Mouse (Mus musculus) liver, embryonic 16.5 days (tissue): ENCODE measurements around the gene Gatad1. TPM values are rescaled to one million over a fixed set of nuclear protein-coding genes. Genes with fewer than 3 reads are reported as not detected.
"Not testable (repeated sequence)": the region's sequence is repeated elsewhere in the genome, so short reads cannot be mapped to it uniquely, and the experiment has no call there.

Experiments
- ATAC-seq: fragments of 200-750 bp; cut with Nextera tagmentation; 2 replicates; pipeline ENCODE4 v1.8.0; 2017; ENCODE audit warnings: low read depth, mild to moderate bottlenecking, moderate number of reproducible peaks, moderate library complexity
- H3K27ac ChIP-seq: fragments of 300-500 bp; sonication (generic); 2 replicates; pipeline ENCODE4 v1.5.1; 2014; ENCODE audit warnings: mild to moderate bottlenecking, low read length
- H3K27me3 ChIP-seq: fragments of 300-500 bp; sonication (generic); 2 replicates; pipeline ENCODE4 v1.6.1; 2014; ENCODE audit warnings: low read depth, low read length, mixed read lengths; ENCODE audit not compliant: control insufficient read depth, insufficient read depth
- H3K36me3 ChIP-seq: fragments of 300-500 bp; sonication (generic); 2 replicates; pipeline ENCODE4 v1.6.1; 2014; ENCODE audit warnings: mild to moderate bottlenecking; ENCODE audit not compliant: control insufficient read depth, insufficient read depth
- H3K4me1 ChIP-seq: fragments of 300-500 bp; sonication (generic); 2 replicates; pipeline ENCODE4 v1.6.1; 2014; ENCODE audit warnings: low read depth, low read length, mixed read lengths; ENCODE audit not compliant: control insufficient read depth
- H3K4me2 ChIP-seq: fragments of 300-500 bp; sonication (generic); 2 replicates; pipeline ENCODE4 v1.6.1; 2014; ENCODE audit warnings: low read depth, low read length, mixed read lengths
- H3K4me3 ChIP-seq: fragments of 300-500 bp; sonication (generic); 2 replicates; pipeline ENCODE4 v1.5.1; 2014; ENCODE audit warnings: low read depth, mild to moderate bottlenecking, low read length
- H3K9ac ChIP-seq: fragments of 300-500 bp; sonication (generic); 2 replicates; pipeline ENCODE4 v1.6.1; 2014; ENCODE audit warnings: low read depth, low read length
- H3K9me3 ChIP-seq: fragments of 300-500 bp; sonication (generic); replicated peaks from 2 replicates; pipeline ENCODE4 v1.6.1; 2016; ENCODE audit warnings: low read length; ENCODE audit not compliant: control insufficient read depth
- WGBS: fragments of 180-500 bp; shearing (Covaris S2); extraction: QIAGEN DNeasy Blood & Tissue Kit; methylation state at CpG from one replicate; pipeline ENCODE4 v1.1.7; 2014; ENCODE audit not compliant: insufficient replicate concordance; 5-methylcytosine and 5-hydroxymethylcytosine counted together
- polyA plus RNA-seq: library from polyadenylated mRNA; unstranded; fragments of >200 nt; fragmentation: Nextera tagmentation; extraction: Ambion mirVana; gene quantifications from 2 replicates; pipeline ENCODE4 v1.2.1, GENCODE M21; 2015

Gatad1 gene
- polyA plus RNA-seq, 1 experiment from 2014 or later = 18.7 TPM

- Histone ChIP-seq H3K27me3 (no peaks in the 10 kb centered on the region), H3K36me3 (no peaks in the 10 kb centered on the region), H3K4me2 (no peak overlapping the region), H3K9me3 (no peaks in the 10 kb centered on the region), H3K4me3 (no peak overlapping the region), H3K4me1 (peaks cover 2% of the 10 kb centered on the region; the same call in 1 of the 2 replicates), H3K9ac (no peak overlapping the region), H3K27ac (no peak overlapping the region)
- no peak for ATAC-seq
- WGBS = 53% methylated on average over 12 of the region's 12 CpGs
Measured at GRCm38 (mm10) chr5:3666585-3666984, 9.6 kb upstream of the Gatad1 start.

- H3K36me3 ChIP-seq = no peaks in the 10 kb centered on the region
- H3K9me3 ChIP-seq = no peaks in the 10 kb centered on the region
- 79% methylated on average over 2 of the region's 2 CpGs for WGBS
- no peaks in the 10 kb centered on the region for H3K27me3 ChIP-seq
- no peak overlapping the region for H3K27ac ChIP-seq
- H3K4me3 ChIP-seq = no peak overlapping the region
- no peak overlapping the region for H3K9ac ChIP-seq
- no peak for ATAC-seq
- no peak overlapping the region for H3K4me2 ChIP-seq
- peaks cover 2% of the 10 kb centered on the region; the same call in 1 of the 2 replicates for H3K4me1 ChIP-seq
Measured at GRCm38 (mm10) chr5:3665225-3665624, 8.2 kb upstream of the Gatad1 start.

DNA sequence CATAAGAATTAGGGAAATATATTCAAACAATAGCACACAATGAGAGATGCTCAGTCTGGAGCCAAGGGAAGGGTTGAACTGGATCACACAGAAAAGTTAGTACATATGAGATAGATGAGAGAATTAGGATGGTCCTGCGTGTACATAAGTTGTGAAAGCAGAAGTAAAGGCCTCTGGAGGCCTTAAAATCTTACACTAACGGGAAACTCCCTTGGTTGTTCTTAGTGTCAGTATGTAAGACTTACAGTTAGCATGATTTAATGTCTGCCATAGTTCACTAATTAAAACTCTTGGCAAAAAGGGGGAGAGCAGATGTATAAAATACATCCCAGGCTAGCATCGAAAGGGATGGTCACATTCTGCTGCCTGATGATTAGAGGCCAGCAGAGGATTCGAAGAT lies 3.2 kb downstream of the Gatad1 start:
- Histone ChIP-seq H3K9me3 (no peaks in the 10 kb centered on the region), H3K4me3 (no peak overlapping the region), H3K27ac (no peak overlapping the region), H3K4me1 (no peaks in the 10 kb centered on the region; the same call in 1 of the 2 replicates), H3K27me3 (no peaks in the 10 kb centered on the region), H3K36me3 (no peaks in the 10 kb centered on the region), H3K9ac (no peak overlapping the region), H3K4me2 (no peak overlapping the region)
- 74% methylated on average over 4 of the region's 4 CpGs for WGBS
- no peak for ATAC-seq

GRCm38 (mm10) chr5:3652903-3653575 lies 3.9 kb downstream of the Gatad1 start:
- WGBS = 81% methylated on average over 14 of the region's 25 CpGs
- H3K9me3 ChIP-seq = not testable (repeated sequence)

DNA sequence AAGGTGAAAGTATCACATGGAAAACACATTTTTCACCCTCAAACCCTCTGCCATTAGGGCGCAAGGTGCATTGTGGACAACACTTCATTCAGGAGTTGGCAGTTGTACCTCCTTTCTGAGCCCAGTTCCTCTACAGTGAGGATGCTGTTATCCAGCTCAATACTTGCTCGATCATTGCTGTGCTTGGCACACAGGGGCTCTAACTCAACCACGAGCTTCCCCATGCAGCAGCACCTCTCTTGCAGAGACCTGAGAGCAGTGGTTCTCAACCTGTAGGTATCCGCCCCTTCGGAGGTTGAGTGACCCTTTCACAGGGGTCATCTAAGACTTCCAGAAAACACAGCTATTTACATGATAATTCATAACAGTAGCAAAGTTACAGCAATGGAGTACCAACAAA lies 5.4 kb downstream of the Gatad1 start:
- Histone ChIP-seq H3K36me3 (no peaks in the 10 kb centered on the region), H3K4me2 (no peak overlapping the region), H3K4me1 (peaks cover 4% of the 10 kb centered on the region), H3K9me3 (no peaks in the 10 kb centered on the region), H3K27me3 (no peaks in the 10 kb centered on the region), H3K9ac (no peak overlapping the region), H3K27ac (no peak overlapping the region), H3K4me3 (no peak overlapping the region)
- 60% methylated on average over 5 of the region's 5 CpGs for WGBS
- no peak for ATAC-seq

More at GRCm38 (mm10) chr5:3652903-3653575, 3.9 kb downstream of the Gatad1 start:
- not testable (repeated sequence) for H3K4me3 ChIP-seq, H3K36me3 ChIP-seq, ATAC-seq, H3K27me3 ChIP-seq, H3K9ac ChIP-seq, H3K4me2 ChIP-seq, H3K4me1 ChIP-seq, H3K27ac ChIP-seq

GRCm38 (mm10) chr5:3650881-3651280 lies 6.1 kb downstream of the Gatad1 start, which contains the start of gene Tmbim7:
TSS of gene Tmbim7 (plus strand) at chr5:3651181.
- 62% methylated on average over 6 of the region's 6 CpGs for WGBS
- Histone ChIP-seq H3K27ac (no peak within 1 kb of the TSS), H3K9me3 (no peaks in the 10 kb centered on the region), H3K9ac (no peak within 1 kb of the TSS), H3K27me3 (no peaks in the 10 kb centered on the region), H3K4me2 (no peak within 1 kb of the TSS), H3K36me3 (no peaks in the 10 kb centered on the region), H3K4me3 (no peak within 1 kb of the TSS), H3K4me1 (peaks cover 7% of the 10 kb centered on the region)
- ATAC-seq = no peak

DNA sequence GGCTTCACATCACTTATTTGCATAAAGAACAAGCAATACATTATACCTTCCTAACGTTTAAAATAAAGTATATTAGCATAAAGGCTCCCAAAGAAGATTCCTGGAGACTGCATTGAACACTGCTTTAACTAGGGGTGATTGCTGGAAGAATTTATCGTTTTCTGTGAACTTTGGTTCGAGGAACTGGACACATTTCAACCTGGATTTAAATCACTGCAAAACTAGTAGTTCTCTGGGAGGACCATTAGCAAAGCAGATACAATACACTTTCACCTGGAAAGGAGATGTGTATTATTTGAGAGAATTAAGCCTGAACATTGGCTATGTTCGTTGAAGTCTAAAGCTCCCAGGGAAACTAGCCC lies 8.2 kb downstream of the Gatad1 start:
- Histone ChIP-seq H3K27ac (no peak overlapping the region), H3K4me3 (no peak overlapping the region), H3K36me3 (peaks cover 6% of the 10 kb centered on the region), H3K9ac (no peak overlapping the region), H3K4me1 (peaks cover 11% of the 10 kb centered on the region), H3K4me2 (no peak overlapping the region), H3K9me3 (no peaks in the 10 kb centered on the region), H3K27me3 (no peaks in the 10 kb centered on the region)
- 58% methylated on average over 4 of the region's 4 CpGs for WGBS
- no peak for ATAC-seq

GRCm38 (mm10) chr5:3648206-3648848 lies 8.7 kb downstream of the Gatad1 start:
- Histone ChIP-seq H3K4me3 (peak overlapping the region; percentile 99), H3K4me2 (peak overlapping the region; percentile 77), H3K4me1 (peaks cover 11% of the 10 kb centered on the region), H3K36me3 (peaks cover 8% of the 10 kb centered on the region), H3K27ac (no peak overlapping the region), H3K27me3 (no peaks in the 10 kb centered on the region), H3K9ac (no peak overlapping the region), H3K9me3 (no peaks in the 10 kb centered on the region)
- no peak for ATAC-seq
- 38% methylated on average over 4 of the region's 4 CpGs for WGBS

DNA sequence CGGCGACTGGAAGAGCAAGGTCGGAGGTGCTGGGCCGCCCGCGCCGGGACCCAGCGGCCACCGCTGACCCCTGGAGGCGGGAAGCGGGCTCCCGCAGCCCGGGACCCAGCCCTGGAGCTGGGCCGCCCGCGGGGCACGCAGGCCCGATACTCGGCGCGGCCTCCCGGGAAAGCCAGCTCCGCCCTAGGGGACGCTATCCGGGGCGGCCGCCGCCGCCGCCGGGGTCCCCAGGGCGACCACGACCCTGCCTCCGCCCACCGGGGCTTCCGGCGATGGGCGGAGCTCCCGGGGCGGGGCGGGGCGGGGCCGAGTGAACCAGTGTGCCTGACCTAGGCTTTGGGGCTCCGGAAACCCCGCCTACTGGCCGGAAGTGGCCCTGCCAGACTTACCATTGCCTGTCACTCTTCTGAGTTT lies 9.3 kb downstream of the Gatad1 start:
- peak overlapping the region; percentile 77 for H3K4me2 ChIP-seq
- H3K36me3 ChIP-seq = peaks cover 11% of the 10 kb centered on the region
- peak; percentile 95 for ATAC-seq
- no peaks in the 10 kb centered on the region for H3K9me3 ChIP-seq
- under 1% methylated on average over 36 of the region's 46 CpGs for WGBS
- H3K27ac ChIP-seq = peak overlapping the region; percentile 95
- peaks cover 11% of the 10 kb centered on the region for H3K4me1 ChIP-seq
- peak overlapping the region; percentile 92 for H3K9ac ChIP-seq
- no peaks in the 10 kb centered on the region for H3K27me3 ChIP-seq
- peak overlapping the region; percentile 99 for H3K4me3 ChIP-seq
